In genomic region chr14:55094704-55095231, GRCm38 (mm10) we compare ENCODE assay signal across 8 mouse cellular contexts. TPM values are rescaled to one million over a fixed set of nuclear protein-coding genes. Genes with fewer than 3 reads are reported as not detected.
DNase-seq lines count a peak whose midpoint lies in the region; ATAC-seq and TF ChIP-seq lines count a peak whose summit lies in the region.

Gene Thtpa (plus strand): TSS chr14:55094784.

- peak within 1 kb of the TSS; percentile 39 for H3K4me3 ChIP-seq in hindbrain, embryonic 14.5 days (replicated peaks; ENCODE audit: low read length)
- H3K4me3 ChIP-seq in left cerebral cortex, adult 2 months, result peak within 1 kb of the TSS; percentile 69
- peak within 1 kb of the TSS; percentile 78 for H3K4me3 ChIP-seq in macrophage (ENCODE audit: inconsistent target)

- no peak for TF ChIP-seq CTCF in left cerebral cortex, adult 2 months (IDR thresholded peaks at IDR 0.05)

- peak; percentile 85 for DNase-seq in R1 (ENCODE audit: low read depth, low spot score)
- peak; percentile 92 for DNase-seq in cerebellum, postnatal 10 days
- peak; percentile 86 for DNase-seq in frontal cortex, postnatal 36 days (ENCODE audit: low spot score in 2 of 2)
- DNase-seq in hindbrain, embryonic 14.5 days (ENCODE audit: low spot score), result peak; percentile 78
- peak; percentile 75 to 76 for DNase-seq in left cerebral cortex, adult 2 months (ENCODE audit: extremely low spot score in 1 of 2, low spot score in 2 of 2)
- DNase-seq in right cerebral cortex, postnatal 14 days, result peak; percentile 74
- DNase-seq in yolk sac, embryonic 10.5 days (ENCODE audit: low spot score), result peak; percentile 88

- intact Hi-C loops in left cerebral cortex, adult 2 months (cut with DNase I), result loop anchor here (5.0 kb wide), 2 partner anchors 182 to 197 kb away; partner anchors contain the start of gene Slc22a17

- peak within 1 kb of the TSS; percentile 64 for H3K4me2 ChIP-seq in hindbrain, embryonic 14.5 days (replicated peaks)

- H3K27ac ChIP-seq in hindbrain, embryonic 14.5 days, result peak within 1 kb of the TSS; percentile 90
- peak within 1 kb of the TSS; percentile 99 for H3K27ac ChIP-seq in left cerebral cortex, adult 2 months
- H3K27ac ChIP-seq in macrophage, result peak within 1 kb of the TSS; percentile 70

- H3K79me2 ChIP-seq in macrophage (ENCODE audit: inconsistent target), result no peaks in the 10 kb centered on the region

- H3K9me3 ChIP-seq in hindbrain, embryonic 14.5 days (ENCODE audit: control insufficient read depth, low read length), result no peaks in the 10 kb centered on the region

- under 1% methylated on average over 30 of the region's 30 CpGs for WGBS in hindbrain, embryonic 14.5 days
- 1% methylated on average over 30 of the region's 30 CpGs for whole genome bisulfite sequencing in macrophage (ENCODE audit: missing documents)

- H3K36me3 ChIP-seq in hindbrain, embryonic 14.5 days (replicated peaks; ENCODE audit: control insufficient read depth, insufficient read depth), result no peaks in the 10 kb centered on the region
- H3K36me3 ChIP-seq in macrophage (ENCODE audit: inconsistent target), result peaks cover 18% of the 10 kb centered on the region

- no peaks in the 10 kb centered on the region for H3K27me3 ChIP-seq in hindbrain, embryonic 14.5 days (ENCODE audit: control insufficient read depth, insufficient read depth, low read length)

- ATAC-seq in hindbrain, embryonic 14.5 days (ENCODE audit: low FRiP score), result peak; percentile 64

- H3K9ac ChIP-seq in hindbrain, embryonic 14.5 days, result peak within 1 kb of the TSS; percentile 57

- H3K4me1 ChIP-seq in hindbrain, embryonic 14.5 days (replicated peaks; ENCODE audit: control insufficient read depth, insufficient read depth, low read length), result peaks cover 34% of the 10 kb centered on the region

RNA-seq across cellular contexts. Expression of gene Thtpa, which starts in this region (rescaled TPM):
- polyA plus RNA-seq in hindbrain, embryonic 14.5 days (2014; fragmentation: Nextera tagmentation; extraction: Ambion mirVana), result 30.4 and 30.7 TPM in 2 replicates
- total RNA-seq in left cerebral cortex, adult 2 months (2021), result 10 to 100 TPM; 18.1 to 22.8 TPM
- total RNA-seq in macrophage (2018; cell fraction: chromatin; rRNA removed), result 1 to 10 TPM in 22 of 26 experiments, under 1 TPM in 4; 0.55 to 7.5 (median 1.6) TPM
- 1 to 10 TPM; 2.7 to 9.8 (median 4.9) TPM for total RNA-seq in macrophage (2018; cell fraction: cytosol; rRNA removed)
- 10 to 100 TPM in 2 of 26 experiments, 1 to 10 TPM in 24; 1.6 to 11.4 (median 3.7) TPM for total RNA-seq in macrophage (2018; cell fraction: nucleus; rRNA removed)
- 6.1 to 8.7 TPM (median 8.1 TPM) in 3 replicates for polyA plus RNA-seq in macrophage (2018)

Comparison
In these comparisons a context has a peak if more than half of its experiments do, and no peak if none do; other contexts are left out.
1. Peak in every context shown above with its lines: DNase-seq, ATAC-seq, H3K4me3 ChIP-seq and H3K27ac ChIP-seq.